Mouse (Mus musculus) neural tube, embryonic 11.5 days (tissue): Measurements from ENCODE around the gene Mapkapk2. TPM values are rescaled to one million over a fixed set of nuclear protein-coding genes. Genes with fewer than 3 reads are reported as not detected.

Experiments used
- ATAC-seq: fragments of 200-750 bp; cut with Nextera tagmentation; 2 replicates; pipeline ENCODE4 v1.8.0; 2017; ENCODE audit warnings: moderate number of reproducible peaks, mild to moderate bottlenecking, moderate TSS enrichment, moderate library complexity; ENCODE audit not compliant: insufficient read depth, low FRiP score, low TSS enrichment
- DNase-seq: peaks from one replicate; pipeline ENCODE4 v3.0.0-alpha.2; 2015; ENCODE audit warnings: low spot score
- H3K27ac ChIP-seq: fragments of 300-500 bp; sonication (generic); 2 replicates; pipeline ENCODE4 v1.5.1; 2014; ENCODE audit warnings: low read depth, mild to moderate bottlenecking, low read length
- H3K27me3 ChIP-seq: fragments of 300-500 bp; sonication (generic); 2 replicates; pipeline ENCODE4 v1.6.1; 2014; ENCODE audit warnings: mild to moderate bottlenecking, low read length, mixed read lengths; ENCODE audit not compliant: control insufficient read depth, insufficient read depth
- H3K36me3 ChIP-seq: fragments of 300-500 bp; sonication (generic); 2 replicates; pipeline ENCODE4 v1.6.1; 2014; ENCODE audit warnings: mild to moderate bottlenecking, low read length, moderate library complexity, mixed read lengths; ENCODE audit not compliant: control insufficient read depth, insufficient read depth
- H3K4me1 ChIP-seq: fragments of 300-500 bp; sonication (generic); 2 replicates; pipeline ENCODE4 v1.6.1; 2014; ENCODE audit warnings: low read length, mixed read lengths; ENCODE audit not compliant: control insufficient read depth, insufficient read depth
- H3K4me2 ChIP-seq: fragments of 300-500 bp; sonication (generic); 2 replicates; pipeline ENCODE4 v1.6.1; 2014; ENCODE audit warnings: low read depth, mild to moderate bottlenecking, moderate library complexity
- H3K4me3 ChIP-seq: fragments of 300-500 bp; sonication (generic); 2 replicates; pipeline ENCODE4 v1.5.1; 2014; ENCODE audit warnings: low read depth, low read length
- H3K9ac ChIP-seq: fragments of 300-500 bp; sonication (generic); 2 replicates; pipeline ENCODE4 v1.6.1; 2014; ENCODE audit warnings: mild to moderate bottlenecking, low read length
- H3K9me3 ChIP-seq: fragments of 300-500 bp; sonication (generic); 2 replicates; pipeline ENCODE4 v1.6.1; 2016; ENCODE audit warnings: low read length; ENCODE audit not compliant: control insufficient read depth
- WGBS: fragments of 180-500 bp; shearing (Covaris S2); extraction: QIAGEN DNeasy Blood & Tissue Kit; methylation state at CpG from one replicate; pipeline ENCODE4 v1.1.7; 2014; 5-methylcytosine and 5-hydroxymethylcytosine counted together
- polyA plus RNA-seq: library from polyadenylated mRNA; unstranded; fragments of >200 nt; fragmentation: Nextera tagmentation; extraction: Ambion mirVana; gene quantifications from 2 replicates; pipeline ENCODE4 v1.2.1, GENCODE M21; 2014

Gene Mapkapk2
- polyA plus RNA-seq, 1 experiment from 2014 or later, result 36.5 TPM

DNA sequence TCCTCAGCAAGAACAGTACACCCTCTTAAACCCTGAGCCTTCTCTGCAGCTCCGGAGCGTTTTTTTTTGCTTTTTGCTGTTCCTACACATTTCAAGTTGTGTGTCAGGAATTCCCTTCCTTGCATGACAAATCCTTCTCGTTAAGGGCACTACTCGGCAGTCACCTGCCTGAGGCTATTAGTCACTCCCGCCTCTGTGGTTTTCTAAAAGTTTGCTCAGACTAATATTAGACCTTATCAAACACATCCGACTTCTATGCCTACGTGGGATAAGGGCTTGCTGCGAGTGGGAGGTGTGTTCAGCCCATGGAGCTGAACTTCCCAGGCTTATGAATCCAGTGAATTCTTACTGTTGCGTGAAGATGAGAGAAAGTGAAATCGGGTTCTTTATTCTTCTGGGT lies 20.9 kb upstream of the Mapkapk2 start:
- Histone ChIP-seq H3K27me3 (no peaks in the 10 kb centered on the region), H3K27ac (no peak overlapping the region), H3K36me3 (no peaks in the 10 kb centered on the region), H3K4me2 (no peak overlapping the region), H3K9ac (no peak overlapping the region), H3K4me3 (no peak overlapping the region), H3K4me1 (no peaks in the 10 kb centered on the region), H3K9me3 (no peaks in the 10 kb centered on the region)
- no peak for ATAC-seq
- WGBS, result 84% methylated on average over 10 of the region's 10 CpGs
- no peak for DNase-seq

DNA sequence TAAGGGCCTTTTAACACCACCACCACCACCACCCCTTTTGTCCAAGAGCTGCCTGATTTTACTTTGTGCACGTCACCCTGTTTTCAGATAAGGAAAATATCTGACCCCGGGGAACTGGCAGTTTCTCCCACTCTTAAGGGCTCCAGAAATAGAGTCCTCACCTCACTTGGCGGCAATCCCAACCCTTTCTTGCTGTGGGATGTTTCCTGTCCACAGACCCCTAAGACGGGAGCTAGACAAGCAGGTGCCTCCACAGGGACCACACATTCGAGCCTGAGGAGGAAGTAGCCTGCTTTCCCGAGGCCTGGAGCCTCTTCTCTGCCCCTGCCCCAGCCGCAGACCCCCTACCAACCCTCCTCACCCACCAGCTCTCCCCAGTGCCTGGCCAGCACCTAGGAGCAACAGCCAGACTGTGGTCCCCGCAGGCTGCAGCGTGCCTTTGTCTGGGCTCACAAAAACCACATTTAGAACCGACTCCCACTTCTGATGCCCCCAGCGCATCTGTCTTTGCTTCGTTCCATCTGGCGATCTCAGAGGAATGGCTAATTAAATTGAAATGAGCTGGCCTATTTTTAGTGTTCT lies 18.9 kb upstream of the Mapkapk2 start:
- H3K27me3 ChIP-seq, result no peaks in the 10 kb centered on the region
- no peaks in the 10 kb centered on the region for H3K9me3 ChIP-seq
- DNase-seq (no peak), ATAC-seq (no peak)
- H3K9ac ChIP-seq, result no peak overlapping the region
- no peak overlapping the region for H3K4me2 ChIP-seq
- peak overlapping the region; percentile 58 for H3K27ac ChIP-seq
- WGBS, result 73% methylated on average over 13 of the region's 13 CpGs
- H3K4me1 ChIP-seq, result no peaks in the 10 kb centered on the region
- H3K4me3 ChIP-seq, result no peak overlapping the region
- no peaks in the 10 kb centered on the region for H3K36me3 ChIP-seq

DNA sequence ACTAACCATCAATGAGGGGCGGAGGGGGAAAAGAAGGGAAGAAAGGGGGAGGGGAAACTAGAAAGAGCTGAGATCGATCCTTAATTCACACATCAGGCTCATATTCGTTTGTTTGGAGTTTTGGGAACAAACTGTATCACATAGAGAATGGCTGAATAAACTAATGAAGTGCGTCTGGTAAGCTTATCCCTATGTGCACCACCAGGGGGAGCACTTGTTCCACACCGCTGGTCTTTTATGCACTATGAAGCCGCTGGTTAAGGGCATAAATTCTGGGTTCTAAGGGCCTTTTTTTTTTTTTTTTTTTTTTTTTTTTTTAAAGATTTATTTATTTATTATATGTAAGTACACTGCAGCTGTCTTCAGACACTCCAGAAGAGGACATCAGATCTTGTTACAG lies 18.3 kb upstream of the Mapkapk2 start:
- H3K9ac ChIP-seq, result no peak overlapping the region
- no peaks in the 10 kb centered on the region for H3K4me1 ChIP-seq
- no peak overlapping the region for H3K4me3 ChIP-seq
- no peaks in the 10 kb centered on the region for H3K9me3 ChIP-seq
- no peak overlapping the region for H3K4me2 ChIP-seq
- ATAC-seq (0 out of 2 replicates have a peak, but pooled peaks have one; percentile 43), DNase-seq (peak; percentile 76)
- H3K36me3 ChIP-seq, result no peaks in the 10 kb centered on the region
- no peak overlapping the region for H3K27ac ChIP-seq
- no peaks in the 10 kb centered on the region for H3K27me3 ChIP-seq
- WGBS, result 16% methylated on average over 6 of the region's 6 CpGs

DNA sequence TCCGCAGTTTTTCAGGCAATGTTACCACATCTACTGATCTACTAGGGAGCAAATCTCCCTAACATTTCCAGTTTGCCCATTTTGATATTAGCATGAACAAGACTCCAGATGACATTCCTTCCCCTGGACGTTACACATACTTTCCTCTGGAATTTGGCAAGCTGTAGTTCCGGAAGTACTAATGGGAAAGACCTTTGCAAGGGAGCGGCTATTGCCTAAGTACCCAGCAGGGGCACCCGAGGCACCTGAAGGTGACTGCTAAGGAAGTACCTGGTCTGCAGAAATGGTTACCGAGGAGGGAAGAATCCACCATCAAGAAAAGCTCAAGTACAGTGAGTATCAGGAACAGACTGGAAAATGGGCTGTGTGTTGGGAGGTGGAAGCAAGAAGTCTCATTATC lies 14.9 kb upstream of the Mapkapk2 start:
- Histone ChIP-seq H3K27me3 (no peaks in the 10 kb centered on the region), H3K4me1 (no peaks in the 10 kb centered on the region), H3K27ac (no peak overlapping the region), H3K9me3 (no peaks in the 10 kb centered on the region), H3K4me2 (no peak overlapping the region), H3K4me3 (no peak overlapping the region), H3K36me3 (no peaks in the 10 kb centered on the region), H3K9ac (no peak overlapping the region)
- no peak for DNase-seq
- WGBS, result 39% methylated on average over 6 of the region's 6 CpGs
- ATAC-seq, result no peak

DNA sequence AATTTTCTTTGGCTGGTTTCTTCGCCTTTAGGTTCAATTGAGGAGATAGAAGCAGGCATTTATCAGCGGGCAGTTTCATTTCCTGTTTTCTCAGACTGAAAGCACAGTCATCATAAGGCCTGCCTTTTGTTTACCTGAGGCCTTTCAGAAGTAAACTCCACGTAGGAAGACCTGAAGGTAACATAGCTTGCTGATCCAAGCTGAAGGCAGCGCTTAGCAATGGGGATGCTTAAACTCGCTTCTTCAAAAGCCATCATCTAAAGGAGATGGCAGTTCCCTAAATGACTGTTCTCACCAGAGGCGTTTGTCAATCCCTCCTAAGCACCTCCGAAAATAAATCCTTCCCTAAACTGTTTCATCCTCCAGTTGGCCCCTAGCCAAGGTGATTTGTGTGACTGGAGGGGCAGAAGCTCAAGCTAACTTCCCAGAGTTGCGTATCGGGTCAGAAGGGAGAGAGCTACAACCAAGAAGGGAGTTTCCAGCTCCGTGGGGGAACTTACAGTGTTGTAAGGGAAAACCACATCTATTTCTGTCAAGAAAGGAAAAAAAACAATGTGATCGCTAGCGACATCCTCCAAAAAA lies 13.0 kb upstream of the Mapkapk2 start:
- Histone ChIP-seq H3K9me3 (no peaks in the 10 kb centered on the region), H3K4me2 (no peak overlapping the region), H3K9ac (no peak overlapping the region), H3K27me3 (no peaks in the 10 kb centered on the region), H3K27ac (no peak overlapping the region), H3K4me1 (no peaks in the 10 kb centered on the region), H3K4me3 (no peak overlapping the region), H3K36me3 (no peaks in the 10 kb centered on the region)
- ATAC-seq (no peak), DNase-seq (no peak)
- WGBS, result 76% methylated on average over 12 of the region's 12 CpGs

DNA sequence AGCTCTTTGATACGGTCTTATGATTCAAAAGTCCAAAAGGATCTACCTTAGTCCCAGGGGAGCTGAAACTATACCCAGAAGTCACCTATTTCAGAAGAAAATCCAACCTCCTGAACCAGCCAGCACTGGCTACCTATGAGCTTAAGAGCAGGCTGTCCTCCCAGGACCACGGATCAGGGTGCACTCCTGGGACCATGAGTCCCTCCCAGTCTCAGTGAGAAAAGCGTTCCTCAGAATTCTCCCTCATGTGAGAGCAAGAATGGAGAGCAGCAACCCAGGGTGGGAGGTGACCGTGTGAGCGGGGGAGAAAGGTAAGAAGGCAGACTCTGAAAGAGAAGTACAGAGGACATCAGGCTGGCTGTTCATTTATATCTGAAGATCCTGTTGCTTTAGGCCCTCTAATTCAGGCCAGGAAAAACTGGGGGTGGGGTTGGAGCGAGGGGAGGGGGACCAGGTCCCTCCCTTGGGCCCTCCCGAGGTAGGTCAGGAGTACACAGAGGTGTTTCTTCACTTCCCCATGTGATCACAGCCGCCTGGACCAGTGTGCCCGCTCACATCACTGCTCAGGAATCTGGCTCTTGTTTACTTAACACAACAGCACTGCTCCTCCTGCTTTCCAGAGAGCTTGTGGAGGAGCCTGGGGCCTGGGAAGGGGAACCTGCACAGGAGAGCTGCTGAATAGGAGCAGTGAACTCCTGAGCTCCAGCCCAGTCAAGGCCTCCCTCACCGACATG lies 10.1 kb upstream of the Mapkapk2 start:
- no peak overlapping the region for H3K4me2 ChIP-seq
- H3K27me3 ChIP-seq, result no peaks in the 10 kb centered on the region
- no peak overlapping the region for H3K27ac ChIP-seq
- H3K36me3 ChIP-seq, result no peaks in the 10 kb centered on the region
- no peaks in the 10 kb centered on the region for H3K4me1 ChIP-seq
- no peak; the same call in 1 of the 2 replicates for ATAC-seq
- H3K4me3 ChIP-seq, result no peak overlapping the region
- WGBS, result 62% methylated on average over 10 of the region's 10 CpGs
- no peak overlapping the region for H3K9ac ChIP-seq
- DNase-seq, result no peak
- H3K9me3 ChIP-seq, result no peaks in the 10 kb centered on the region

DNA sequence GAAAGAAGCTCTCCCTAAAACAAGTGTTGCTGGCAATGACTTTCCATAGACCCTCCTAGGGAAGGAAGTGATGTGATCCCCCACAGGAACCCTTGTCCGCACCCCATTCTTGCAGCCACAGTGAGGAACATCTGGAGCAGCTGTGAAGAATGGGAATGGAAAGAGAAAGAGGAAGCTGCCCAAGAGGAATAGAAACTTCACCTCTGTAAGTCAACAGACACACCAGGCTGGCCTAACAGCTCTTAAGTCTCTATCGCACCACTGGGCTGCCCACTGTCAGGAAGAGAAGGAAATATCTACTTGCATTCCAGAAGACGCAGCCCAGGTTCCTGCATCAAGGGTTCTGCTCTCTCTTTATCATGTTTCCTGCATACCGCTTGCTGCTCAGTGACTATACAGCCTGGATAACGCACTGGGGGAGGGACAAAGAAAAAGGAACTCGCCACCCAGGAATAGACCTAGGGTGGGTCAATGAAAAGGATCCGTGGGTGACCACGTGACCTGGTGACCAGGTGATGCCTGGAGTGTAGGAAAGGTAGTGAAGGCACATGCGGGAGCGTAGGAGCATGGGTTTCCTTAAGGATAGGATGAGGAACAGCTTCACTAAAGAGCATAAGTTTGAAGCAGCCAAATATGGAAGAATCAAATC lies 6.3 kb upstream of the Mapkapk2 start:
- WGBS, result 89% methylated on average over 10 of the region's 10 CpGs
- H3K27me3 ChIP-seq, result no peaks in the 10 kb centered on the region
- ATAC-seq, result no peak

DNA sequence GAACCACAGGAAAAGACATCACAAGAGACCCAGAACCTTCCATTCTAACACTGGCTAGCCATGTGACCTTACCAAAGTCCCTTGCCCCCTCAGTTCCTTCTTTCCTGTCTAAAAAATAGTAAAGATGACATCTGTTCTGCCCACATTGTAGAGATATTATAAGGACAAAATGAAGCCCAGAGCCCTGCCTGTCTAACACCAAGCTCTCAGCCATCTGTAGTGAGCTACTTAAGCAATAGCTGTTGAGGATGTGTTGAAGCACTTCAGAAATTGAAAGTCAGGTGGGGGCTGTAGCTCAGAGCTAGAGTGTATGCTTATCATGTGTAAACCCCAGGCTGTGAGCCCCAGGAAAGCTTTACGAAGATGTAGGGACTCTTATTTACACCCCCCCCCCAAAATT lies 3.2 kb upstream of the Mapkapk2 start:
- no peaks in the 10 kb centered on the region for H3K27me3 ChIP-seq
- WGBS, result 93% methylated on average over 1 of the region's 1 CpGs
- peaks cover 5% of the 10 kb centered on the region for H3K4me1 ChIP-seq
- H3K27ac ChIP-seq, result no peak overlapping the region
- no peaks in the 10 kb centered on the region for H3K9me3 ChIP-seq
- DNase-seq (no peak), ATAC-seq (no peak)
- H3K4me3 ChIP-seq, result no peak overlapping the region
- no peak overlapping the region for H3K4me2 ChIP-seq
- no peaks in the 10 kb centered on the region for H3K36me3 ChIP-seq
- no peak overlapping the region for H3K9ac ChIP-seq

More for the DNA sequence above, 6.3 kb upstream of the Mapkapk2 start:
- no peak for DNase-seq
- Histone ChIP-seq H3K9me3 (no peaks in the 10 kb centered on the region), H3K36me3 (no peaks in the 10 kb centered on the region), H3K4me2 (no peak overlapping the region), H3K4me3 (no peak overlapping the region), H3K4me1 (no peaks in the 10 kb centered on the region), H3K9ac (no peak overlapping the region), H3K27ac (no peak overlapping the region)
